Mouse (Mus musculus) kidney, postnatal 25 days (tissue): Measurements from ENCODE around the gene Evc.

Source experiments
- DNase-seq, 2 experiments: peaks; one replicate each; pipeline ENCODE4 v3.0.0; 2021; ENCODE audit warnings: mixed read lengths in 2 of 2

Evc gene

DNA sequence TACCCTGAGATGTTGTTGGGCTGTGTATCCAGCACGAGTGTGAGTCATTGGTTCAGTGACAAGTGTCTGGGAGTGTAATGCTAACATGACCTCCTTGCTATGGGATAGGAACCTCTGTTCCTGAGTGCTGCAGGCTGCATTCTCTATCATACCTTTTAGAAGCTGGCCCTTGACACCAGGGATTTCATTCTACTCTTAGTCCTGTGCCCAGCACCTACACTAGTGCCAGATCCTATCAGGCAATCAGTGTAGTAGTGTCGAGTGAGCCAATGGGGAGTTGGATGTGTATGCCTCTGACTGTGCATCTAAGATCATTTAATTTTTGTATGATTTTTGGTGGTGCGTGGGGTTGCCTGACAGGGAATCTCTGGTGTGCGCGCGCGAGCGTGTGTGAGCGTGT lies 95.5 kb downstream of the Evc start:
- DNase-seq, result no peak

DNA sequence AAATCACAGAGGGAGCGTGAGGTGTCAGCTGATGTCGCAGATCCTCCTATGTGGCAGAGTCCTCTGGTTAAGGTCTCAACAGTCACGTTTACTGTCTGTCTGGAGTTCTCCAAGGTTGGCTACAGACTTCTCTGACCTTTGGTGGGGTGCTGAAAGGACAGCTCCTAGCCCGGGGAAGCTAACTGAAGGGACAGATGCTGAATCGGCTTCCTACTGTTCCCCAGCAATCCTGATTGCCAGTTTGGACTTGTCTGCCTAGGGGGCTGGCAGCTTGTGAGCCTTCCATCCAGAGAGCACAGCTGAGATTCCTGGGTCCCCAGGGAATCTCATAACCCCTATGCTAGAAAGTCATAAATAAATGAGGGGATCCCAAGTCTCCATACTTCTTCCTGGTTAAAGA lies 96.1 kb downstream of the Evc start:
- DNase-seq, result peak in 1 of 2 experiments; percentile 18
